Mouse (Mus musculus) NIH3T3 (cell line): ENCODE measurements at regions not wholly inside any gene's neighbourhood (a gene's known extent, or its start where the extent isn't known, plus 50 kb on each side); places are given as distances from the start of the nearest gene placed in this dataset.
"Not testable (repeated sequence)": the region's sequence is repeated elsewhere in the genome, so short reads cannot be mapped to it uniquely, and the experiment has no call there.

Experiments used
- DNase-seq: peaks from one replicate; pipeline ENCODE4 v3.0.0-alpha.2; 2012; ENCODE audit warnings: low read depth

DNA sequence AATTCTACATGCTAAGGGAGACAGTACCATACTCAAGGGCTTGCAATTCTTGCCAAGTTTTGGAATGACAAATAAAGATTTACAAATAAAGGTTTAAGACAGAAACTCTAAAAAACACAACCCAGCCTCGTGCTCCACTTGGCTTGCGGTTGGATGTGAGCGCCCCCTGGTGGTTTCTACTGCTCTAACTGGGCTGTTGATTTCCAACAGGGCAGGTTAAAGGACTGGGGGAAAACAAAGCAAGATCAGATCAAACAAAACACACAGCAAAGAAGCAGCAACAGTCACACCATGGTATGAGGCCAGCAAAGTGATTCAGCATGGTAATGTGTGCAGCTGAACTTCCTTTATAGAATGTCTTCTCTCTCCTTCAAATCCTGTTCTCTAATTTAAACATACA, 339.2 kb downstream of the Adam3 start:
- DNase-seq: peak; percentile 80

DNA sequence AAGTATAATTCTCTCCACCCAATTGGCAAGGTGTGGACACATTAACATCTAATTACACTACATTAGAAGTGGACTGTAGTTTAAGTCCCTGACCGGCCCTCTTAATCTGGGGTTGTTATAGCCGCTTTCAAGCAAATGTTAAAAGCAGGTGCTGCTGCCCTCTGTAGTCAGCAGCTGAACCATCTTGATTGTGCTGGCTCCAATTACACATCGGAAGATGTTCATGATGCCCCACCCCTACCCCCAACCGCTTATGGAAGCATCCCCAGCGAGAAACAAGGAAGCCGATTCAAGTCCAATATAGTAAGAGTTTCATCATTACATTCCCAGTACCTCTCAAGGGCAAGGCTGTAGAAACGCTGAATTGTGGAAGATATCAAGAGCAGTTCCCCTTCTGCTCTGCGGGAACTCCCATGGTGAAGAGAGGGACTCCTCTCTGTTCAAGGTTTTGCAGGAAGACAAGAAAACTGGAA, 341.7 kb downstream of the Adam3 start:
- no peak for DNase-seq

DNA sequence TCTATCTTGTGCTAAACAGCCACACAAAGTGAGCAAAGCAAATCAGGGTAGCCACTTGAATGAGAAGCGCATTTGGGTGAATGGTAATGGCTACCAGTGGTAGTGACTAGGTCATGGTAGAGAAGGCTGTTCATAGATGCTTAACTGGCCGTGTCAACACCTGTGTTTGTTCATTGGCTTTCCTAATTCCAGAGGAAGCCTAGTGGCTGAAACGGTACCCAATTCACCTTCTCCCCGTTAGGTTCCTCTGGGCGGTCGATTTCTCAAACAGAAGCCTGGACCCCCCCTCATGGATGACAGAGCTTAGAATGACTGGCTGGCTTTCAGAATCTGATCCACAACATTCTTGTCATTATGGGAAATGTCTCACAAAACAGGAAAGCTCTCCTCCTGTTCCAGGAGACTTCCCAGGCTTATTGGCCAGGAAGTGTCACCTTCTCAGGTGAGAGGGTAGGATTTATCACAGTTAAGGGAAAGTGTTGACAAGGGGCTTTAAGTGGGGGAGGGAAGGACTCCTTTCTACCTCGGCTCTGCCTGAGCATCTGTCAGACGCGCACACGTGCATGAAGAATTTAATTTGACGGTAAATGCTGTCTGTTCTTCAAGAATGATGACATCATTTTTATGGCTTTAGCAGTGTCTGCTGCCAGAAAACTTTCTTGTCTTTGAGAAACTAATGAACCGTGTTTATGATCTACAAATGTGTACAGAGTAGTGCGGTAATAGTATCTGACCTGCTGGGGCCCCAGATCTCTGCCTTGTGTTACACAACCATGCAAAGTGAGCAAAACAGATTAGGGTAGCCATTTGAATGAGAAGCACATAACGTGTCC, 342.3 kb downstream of the Adam3 start:
- DNase-seq: no peak

DNA sequence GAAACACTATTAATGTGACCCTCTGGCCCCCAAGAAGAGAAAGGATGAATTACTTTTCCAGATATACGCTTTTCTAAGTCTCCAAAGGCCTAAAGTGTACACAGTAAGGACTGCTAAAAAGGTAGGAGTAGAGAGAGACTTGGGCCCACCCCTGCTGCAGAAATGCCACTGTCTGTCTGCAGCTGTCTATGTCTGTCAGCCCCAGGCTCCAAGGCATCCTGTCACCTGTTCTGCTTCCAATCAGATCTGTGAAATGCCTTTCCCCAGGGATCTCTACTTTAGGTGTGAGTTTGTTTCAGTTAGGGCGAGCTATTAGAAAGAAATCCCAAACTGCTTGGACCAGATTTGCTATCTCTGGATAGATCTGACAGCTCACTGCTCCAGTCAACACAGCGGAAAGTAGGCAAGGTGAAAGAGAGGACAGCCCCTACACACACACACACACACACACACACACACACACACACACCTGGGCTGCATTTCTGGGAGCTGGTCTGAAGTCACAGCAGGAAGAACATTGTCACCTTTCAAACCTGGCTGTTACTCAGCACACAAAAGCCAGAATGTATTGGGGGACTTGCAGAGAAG, 343.9 kb downstream of the Adam3 start:
- DNase-seq: no peak

DNA sequence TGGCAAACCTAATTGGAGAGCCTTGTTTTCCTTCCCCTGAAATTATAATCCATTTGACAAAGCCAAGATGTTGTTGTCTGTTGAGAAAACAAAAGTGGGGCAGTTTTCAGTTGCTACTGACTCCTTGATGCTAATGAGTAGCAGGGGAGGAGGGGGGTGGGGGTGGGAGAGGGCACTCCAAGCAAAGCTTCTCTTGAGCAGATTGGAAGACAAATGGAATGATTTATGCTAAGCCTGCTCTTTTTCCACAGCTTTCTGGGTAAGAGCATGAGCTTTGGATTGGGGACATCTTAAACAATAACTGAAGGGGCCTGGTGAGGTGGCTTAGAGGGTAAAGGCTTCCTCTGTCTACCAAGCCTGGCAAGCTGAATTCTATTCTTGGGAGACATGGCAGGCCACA, 347.6 kb downstream of the Adam3 start:
- DNase-seq: no peak

DNA sequence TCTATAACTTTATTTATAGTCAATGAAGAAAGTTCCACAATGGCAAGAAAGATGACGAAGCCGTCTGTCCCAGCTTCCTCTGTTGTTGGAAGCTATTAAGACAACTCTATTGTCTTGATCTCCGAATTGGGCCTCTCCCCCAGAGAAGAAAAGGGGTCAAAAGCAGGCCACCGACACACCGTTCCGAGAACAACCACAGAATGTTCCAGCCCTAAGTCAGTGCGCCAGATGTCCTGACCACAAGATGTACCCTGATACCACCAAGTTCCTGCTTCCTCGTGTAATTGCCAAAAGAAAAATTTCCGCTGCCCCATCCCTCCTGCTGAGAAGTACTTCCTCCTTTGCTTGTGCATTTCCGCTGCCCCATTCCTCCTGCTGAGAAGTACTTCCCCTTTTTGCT, 348.8 kb downstream of the Adam3 start:
- not testable (repeated sequence) for DNase-seq

DNA sequence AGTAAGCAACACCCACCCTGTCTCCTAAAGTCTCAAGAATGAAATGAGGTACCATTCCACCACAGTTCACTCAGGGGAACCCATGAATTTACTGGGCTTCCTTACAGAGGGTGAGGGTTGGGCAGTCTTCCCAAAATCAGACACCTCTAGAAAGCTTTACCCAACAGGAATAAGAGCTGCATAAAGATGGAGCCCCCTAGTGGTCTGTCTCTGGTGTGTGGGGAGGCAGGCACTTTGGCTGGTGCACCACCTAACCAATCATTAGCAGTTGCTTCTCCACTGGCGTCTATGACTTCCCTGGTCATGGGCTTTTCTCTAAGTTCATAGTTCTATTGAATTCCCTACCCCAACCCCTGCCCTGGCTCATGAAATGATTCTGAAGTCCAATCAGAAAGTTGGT, 351.1 kb downstream of the Adam3 start:
- peak; percentile 16 for DNase-seq

DNA sequence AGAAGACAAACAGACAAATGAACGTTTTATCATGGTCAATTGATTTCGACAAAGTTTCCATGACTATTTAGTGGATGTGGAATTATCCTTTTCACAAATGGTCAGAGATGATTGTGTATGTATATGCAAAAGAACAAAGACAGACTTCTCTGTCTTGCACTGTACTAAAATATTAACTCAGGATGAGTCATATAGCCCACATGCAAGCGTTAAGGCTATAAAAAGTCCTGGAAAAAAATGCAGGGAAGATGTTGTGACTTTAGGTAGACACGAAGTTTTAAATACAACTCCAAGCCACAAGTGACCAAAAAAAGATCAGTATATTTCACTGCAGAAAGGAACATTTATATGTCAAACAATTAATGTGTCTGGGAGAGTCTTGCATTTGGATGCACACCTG, 353.6 kb downstream of the Adam3 start:
- DNase-seq: no peak

DNA sequence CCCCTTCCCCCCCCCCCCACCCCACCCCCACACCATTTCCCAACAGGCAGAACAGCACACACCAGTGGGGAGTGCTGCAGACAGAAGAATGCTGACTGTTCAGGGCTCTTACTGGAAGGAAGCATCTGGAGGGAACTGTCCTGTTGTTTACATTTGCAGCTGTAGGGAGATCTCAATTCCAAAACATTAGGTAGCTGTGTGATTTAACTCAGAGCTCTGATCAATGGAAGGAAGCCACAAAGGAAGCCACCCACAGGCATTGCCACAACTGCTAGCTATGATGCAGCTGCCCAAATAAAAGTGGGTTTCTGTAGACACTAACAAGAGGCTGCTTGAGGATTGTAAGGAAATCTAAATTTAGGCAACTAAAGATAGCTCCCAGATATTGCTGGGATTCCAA, 359.7 kb downstream of the Adam3 start:
- no peak for DNase-seq

DNA sequence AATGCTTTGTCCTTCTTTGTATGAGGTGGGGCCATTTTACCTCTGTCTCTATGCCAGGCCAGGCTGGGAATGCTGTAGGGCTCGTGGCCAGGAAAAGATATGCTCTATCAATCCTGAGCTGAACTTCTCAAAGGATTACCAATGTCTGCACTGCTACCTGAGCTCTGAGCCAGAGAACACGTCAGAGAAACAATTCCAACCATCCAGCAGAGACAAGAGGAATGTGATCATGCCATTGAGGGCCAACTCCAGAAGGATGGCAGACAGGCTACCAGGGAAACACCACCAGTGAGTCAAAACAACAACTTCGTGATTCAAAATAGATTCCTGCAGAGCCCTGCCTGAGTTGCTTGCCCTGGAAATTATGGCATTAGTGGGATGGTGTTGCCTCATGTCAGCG, 361.0 kb downstream of the Adam3 start:
- DNase-seq: no peak

DNA sequence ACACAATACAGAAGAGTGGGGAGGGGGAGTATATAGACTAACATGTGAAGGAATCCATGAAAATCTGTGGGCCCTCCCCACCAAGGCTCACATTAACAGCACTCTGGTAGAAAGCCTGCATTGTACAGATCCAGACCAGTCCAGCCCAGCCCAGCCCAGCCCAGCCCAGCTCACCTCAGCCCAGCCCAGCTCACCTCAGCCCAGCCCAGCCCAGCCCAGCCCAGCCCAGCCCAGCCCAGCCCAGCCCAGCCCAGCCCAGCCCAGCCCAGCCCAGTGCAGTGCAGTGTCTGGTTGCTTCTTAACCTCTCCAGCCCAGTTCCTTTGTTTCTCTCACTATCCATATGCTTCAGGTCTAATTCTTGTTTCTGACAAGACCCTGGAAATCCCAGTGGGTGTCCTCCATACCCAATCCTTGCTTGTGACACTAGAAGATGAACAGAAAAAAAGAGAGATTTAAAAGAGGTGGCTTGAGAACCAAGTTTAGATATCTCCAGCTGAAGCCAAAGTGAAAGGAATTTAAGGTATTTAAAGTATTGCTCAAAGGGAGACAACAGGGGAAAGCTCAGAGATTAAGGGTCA, 366.5 kb downstream of the Adam3 start:
- no peak for DNase-seq

DNA sequence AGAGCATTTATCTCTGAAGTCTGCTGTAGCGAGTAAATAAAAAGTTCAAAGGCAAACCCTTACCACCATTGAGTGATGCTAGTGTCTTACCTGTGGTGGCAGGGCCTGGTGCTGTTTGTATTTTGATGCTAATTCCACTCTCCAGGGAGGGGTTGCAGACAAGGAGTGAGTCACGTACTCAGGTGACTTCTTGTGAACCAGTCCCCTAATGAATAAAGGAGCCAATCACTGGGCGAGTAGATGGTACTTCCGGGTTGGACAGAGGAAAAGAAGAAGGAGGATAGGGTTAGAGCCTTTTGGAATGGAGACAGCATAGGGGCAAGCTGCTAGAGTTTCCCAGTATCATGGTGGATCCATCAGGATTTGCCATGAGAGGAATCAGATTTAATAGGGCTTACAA, 370.5 kb downstream of the Adam3 start:
- DNase-seq: no peak

DNA sequence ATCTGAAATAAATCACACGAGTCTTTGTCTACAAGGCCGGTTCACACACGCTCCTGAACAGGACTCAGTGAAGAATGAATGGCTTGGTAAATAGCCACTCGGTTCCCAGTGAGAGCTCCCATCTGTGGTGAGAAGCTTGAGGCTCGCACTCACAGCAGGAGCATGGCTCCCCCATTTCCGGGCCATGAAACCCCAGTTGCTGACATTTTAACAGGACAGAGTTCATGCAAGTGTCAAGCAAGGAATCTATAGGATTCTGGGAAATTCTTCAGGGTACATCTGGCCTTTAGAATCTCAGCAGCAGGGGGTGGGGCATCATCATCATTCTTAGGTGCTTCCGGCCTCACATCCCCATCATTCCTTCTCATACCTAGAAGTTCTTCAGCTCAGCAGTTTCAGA, 371.8 kb downstream of the Adam3 start:
- no peak for DNase-seq

DNA sequence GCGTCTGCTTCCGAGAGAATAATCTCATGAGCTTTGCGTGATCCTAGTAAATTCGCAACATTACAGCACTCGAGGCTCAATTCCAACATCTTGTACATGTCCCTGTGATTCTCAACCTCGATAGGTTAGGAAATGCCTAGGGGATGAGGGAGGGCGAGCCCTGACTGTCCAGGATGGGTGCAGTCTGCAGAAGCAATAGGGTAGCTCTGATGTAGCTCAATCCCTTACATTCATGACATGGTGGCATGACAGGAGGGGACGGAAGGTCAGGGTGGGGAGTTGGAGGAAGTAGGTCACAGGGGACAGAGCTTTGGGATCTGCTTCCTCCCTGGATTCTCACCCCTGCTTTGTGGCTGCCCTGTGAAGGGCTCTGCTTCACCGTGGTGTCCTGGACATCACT, 373.3 kb downstream of the Adam3 start:
- DNase-seq: no peak

DNA sequence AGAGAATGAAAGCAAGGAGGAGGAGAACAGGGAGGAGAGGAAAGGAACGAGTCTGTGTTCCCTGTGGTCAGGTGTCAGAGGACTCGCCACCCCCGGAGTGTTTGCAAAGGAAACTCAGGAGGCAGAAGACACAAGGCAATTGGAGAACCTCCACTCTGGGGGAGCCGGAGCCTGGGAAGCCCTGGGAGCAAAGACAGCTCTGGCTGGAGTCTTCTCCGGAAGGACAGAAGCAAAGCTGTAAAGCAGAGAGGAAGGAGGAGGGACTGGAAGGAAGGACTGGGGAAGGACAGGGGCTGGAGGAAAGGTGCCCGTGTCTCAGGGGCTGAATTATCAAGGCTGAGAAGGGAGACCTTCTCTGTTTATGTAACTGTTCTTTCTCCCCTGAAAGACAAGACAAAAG, 373.9 kb downstream of the Adam3 start:
- no peak for DNase-seq

DNA sequence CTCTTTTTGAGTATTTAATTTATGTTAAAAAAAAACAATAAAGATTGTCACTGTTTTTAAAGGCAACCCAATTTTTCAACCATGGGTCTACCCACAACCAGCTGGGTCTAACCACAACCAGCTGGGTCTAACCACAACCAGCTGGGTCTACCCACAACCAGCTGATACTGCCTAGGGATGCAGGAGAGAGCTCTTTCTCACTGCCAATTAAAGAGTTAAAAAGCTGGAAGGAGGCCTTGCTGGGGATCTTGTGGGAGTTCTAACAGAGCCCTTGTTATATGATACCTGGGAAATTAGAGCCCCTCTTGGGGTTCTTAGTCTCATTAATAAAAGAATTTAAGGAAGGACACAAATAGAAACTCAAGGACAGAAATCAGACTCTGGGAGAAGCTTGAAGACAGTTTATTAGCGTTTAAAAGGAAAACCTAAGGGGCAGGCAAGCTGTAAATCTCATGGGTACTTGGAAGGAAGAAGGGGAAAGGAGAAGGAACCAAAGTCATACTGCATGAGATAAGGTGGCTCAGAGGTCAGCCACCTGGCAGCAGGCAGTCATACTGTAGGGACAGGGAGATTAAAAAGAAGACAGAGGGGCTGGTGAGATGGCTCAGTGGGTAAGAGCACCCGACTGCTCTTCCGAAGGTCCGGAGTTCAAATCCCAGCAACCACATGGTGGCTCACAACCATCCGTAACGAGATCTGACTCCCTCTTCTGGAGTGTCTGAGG, 379.1 kb downstream of the Adam3 start:
- no peak for DNase-seq

DNA sequence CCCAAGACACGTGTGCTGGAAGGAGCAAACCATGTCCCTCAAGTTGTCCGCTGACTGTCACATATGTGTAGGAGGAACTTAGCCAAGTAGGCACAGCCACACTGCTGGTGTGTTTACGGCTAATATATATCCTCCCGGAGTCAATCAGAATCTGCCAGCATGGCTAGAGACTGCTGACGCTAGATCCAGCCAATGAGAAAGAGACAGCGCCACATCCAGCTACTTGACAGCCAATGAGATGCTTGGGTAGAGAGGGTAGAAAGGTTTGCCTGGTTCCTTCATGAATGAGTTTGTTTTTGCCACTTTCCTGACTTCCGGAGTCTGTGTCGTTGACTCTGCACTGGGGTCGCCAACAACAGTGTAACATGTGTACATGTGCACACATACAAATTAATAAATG, 387.0 kb downstream of the Adam3 start:
- DNase-seq: peak; percentile 4

DNA sequence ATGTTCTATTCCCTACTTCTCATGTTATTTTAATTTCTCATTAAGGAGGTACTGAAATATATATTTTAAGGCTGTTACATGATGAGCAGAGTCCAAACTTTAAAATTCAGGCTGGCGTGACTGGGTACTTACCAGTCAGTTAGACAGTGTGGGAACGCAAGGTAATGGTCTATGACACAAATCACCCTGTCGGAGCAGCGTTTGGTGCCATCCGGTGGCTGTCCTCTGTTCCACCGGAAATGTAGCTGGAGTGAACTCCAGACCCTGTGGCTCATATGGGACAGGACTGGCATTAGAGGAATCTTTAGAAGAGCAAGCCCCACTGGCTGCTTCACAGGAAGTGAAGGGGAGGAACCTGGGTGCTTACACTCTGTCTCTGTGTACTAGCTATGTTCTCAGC, 388.0 kb downstream of the Adam3 start:
- DNase-seq: no peak

DNA sequence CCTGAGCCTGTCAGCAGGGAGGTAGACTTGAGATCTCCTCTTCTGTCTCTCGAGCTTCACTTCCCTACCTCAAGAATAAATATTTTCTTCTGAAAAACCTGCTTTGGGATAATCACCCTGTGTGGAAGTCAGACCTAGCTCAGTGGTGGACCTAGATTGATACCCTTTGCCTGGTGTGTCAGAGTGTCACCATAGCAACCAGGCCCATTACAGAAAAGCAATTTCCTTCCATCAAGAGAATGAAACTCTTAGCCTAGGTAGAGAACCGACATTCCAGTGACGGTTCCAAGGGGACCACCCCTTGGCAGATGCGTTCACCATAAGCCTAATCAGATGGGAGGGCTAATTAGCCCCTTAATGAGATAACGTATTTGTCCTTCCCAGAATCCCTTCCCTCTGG, 389.9 kb downstream of the Adam3 start:
- no peak for DNase-seq

DNA sequence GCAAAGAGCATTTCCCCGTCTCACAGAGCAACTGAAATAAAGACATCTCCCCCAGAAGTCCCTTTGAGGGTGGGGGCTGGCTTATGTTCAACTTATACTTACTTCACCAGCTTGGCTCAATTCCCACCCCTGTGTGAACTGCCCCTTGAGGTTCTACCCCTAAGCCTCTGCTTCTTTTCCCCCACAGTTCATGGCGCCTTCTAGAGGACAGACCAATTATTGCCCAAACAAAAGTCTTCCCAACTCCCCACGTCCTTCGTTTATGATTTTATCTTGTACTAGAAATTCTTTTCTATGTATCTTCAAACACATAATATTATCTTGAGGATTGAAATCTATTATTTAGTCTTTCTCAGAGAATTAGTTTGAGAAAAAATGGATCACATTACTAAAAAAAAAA, 391.9 kb downstream of the Adam3 start:
- no peak for DNase-seq

DNA sequence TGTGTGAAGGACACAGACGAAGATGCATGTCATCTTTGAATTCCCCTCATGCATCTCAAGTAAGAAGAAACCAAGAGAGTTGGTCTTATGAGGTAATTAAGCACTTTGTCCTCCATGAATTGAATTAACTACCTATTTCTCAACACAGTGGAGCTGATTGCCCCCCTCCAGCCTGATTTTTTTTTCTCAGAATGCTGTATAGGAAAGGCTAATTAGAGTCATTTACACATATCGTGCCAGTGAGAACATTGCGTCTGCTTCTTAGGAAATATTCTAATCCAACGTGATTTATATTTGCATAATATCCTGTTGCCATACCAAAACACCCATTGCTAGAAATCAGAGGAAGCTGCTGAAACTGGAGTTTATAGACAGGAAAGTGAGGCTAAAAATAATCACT, 414.8 kb downstream of the Adam3 start:
- no peak for DNase-seq

DNA sequence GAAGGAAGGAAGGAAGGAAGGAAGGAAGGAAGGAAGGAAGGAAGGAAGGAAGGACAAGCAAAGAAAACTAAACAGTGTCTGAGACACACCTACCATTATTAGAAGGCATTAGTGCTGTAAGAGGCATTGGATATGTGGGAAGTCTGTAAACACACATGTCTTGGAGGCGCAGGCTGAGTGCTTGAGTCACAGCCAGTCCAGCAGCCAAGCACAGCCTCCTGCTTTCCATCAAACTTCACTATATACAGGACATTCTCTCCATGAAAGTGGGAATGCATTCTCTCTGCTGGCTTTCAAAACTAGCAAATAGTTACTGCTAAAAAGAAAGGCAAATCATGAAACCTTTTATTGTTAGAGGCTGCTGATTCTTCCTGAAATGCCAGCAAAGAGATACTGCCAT, 431.1 kb downstream of the Adam3 start:
- no peak for DNase-seq

DNA sequence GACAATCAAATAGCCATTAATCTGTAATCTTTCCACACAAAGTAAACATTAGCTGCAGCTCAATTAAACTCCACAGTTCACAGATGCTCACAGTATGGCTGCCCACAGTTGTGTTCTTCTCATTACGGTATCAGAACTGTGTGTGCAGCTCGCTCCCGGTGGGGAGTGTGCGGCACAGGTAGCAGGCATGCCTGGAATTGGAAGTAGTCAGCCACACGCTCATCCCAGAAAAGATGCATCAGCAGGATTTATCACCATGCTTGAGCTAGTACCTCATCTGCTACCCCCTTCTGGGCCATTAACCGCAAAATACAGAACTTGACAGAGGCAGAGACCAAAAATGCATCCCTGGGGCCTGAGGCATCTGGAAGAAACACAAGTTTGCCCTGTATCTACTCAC, 437.8 kb downstream of the Adam3 start:
- DNase-seq: no peak
